Mouse (Mus musculus) adrenal gland, postnatal 4 days (tissue): ENCODE results near the gene Plagl1. TPM values are rescaled to one million over a fixed set of nuclear protein-coding genes. Genes with fewer than 3 reads are reported as not detected.
"Not testable (repeated sequence)": the region's sequence is repeated elsewhere in the genome, so short reads cannot be mapped to it uniquely, and the experiment has no call there.

Experiments
- DNase-seq, 2 experiments: peaks; one replicate each; pipeline ENCODE4 v3.0.0; 2021 to 2022; ENCODE audit warnings: low spot score in 2 of 2, mixed read lengths in 2 of 2
- long read RNA-seq, 2 experiments: library from polyadenylated mRNA; stranded (forward); transcript quantifications; one replicate each; pipeline ENCODE4 v2.0.0; 2021
- total RNA-seq, 2 experiments: library from RNA; stranded (reverse); gene quantifications; 2 replicates each; pipeline ENCODE4 v1.2.3; 2021

The Plagl1 gene
- total RNA-seq = 100 to 1,000 TPM; 111 to 114 TPM
- long read RNA-seq, experiment 1 = 0 reads
- long read RNA-seq, experiment 2, partial matches to known transcripts = 3 of 4 reads
- long read RNA-seq, experiment 2, other reads (novel, unspliced or antisense) = 1 of 4 reads

- DNase-seq = no peak
Observed at GRCm38 (mm10) chr10:13060021-13060668, at the start of gene Plagl1. TSS of gene Plagl1 (plus strand) at chr10:13060504.

- no peak for DNase-seq
Observed at GRCm38 (mm10) chr10:13014026-13014425, 46.3 kb upstream of the Plagl1 start.

- no peak for DNase-seq
Observed at GRCm38 (mm10) chr10:13016573-13016972, 43.7 kb upstream of the Plagl1 start.

- DNase-seq = no peak
Observed at GRCm38 (mm10) chr10:13018510-13018909, 41.8 kb upstream of the Plagl1 start.

- no peak for DNase-seq
Observed at GRCm38 (mm10) chr10:13019026-13019425, 41.3 kb upstream of the Plagl1 start.

- DNase-seq = no peak
Observed at GRCm38 (mm10) chr10:13022103-13022502, 38.2 kb upstream of the Plagl1 start.

- DNase-seq = not testable (repeated sequence)
Observed at GRCm38 (mm10) chr10:13023985-13024384, 36.3 kb upstream of the Plagl1 start.

GRCm38 (mm10) chr10:13027702-13028101 is 32.6 kb upstream of the Plagl1 start:
- DNase-seq = no peak

GRCm38 (mm10) chr10:13028215-13028614 is 32.1 kb upstream of the Plagl1 start:
- DNase-seq = no peak

GRCm38 (mm10) chr10:13029416-13029815 is 30.9 kb upstream of the Plagl1 start:
- no peak for DNase-seq

- DNase-seq = no peak
Observed at GRCm38 (mm10) chr10:13035270-13035669, 25.0 kb upstream of the Plagl1 start.

GRCm38 (mm10) chr10:13039637-13040174 is 20.6 kb upstream of the Plagl1 start:
- DNase-seq = no peak

GRCm38 (mm10) chr10:13044659-13045058 is 15.6 kb upstream of the Plagl1 start:
- DNase-seq = no peak

GRCm38 (mm10) chr10:13047816-13048215 is 12.5 kb upstream of the Plagl1 start:
- no peak for DNase-seq

- DNase-seq = no peak
Observed at GRCm38 (mm10) chr10:13056863-13057381, 3.4 kb upstream of the Plagl1 start.

- DNase-seq = no peak
Observed at GRCm38 (mm10) chr10:13060821-13061671, 742 bp downstream of the Plagl1 start.

GRCm38 (mm10) chr10:13062373-13062772 is 2.1 kb downstream of the Plagl1 start:
- DNase-seq = no peak

- DNase-seq = no peak
Observed at GRCm38 (mm10) chr10:13063457-13063856, 3.2 kb downstream of the Plagl1 start.

GRCm38 (mm10) chr10:13065129-13065752 is 4.9 kb downstream of the Plagl1 start:
- DNase-seq = no peak

- no peak for DNase-seq
Observed at GRCm38 (mm10) chr10:13071031-13071430, 10.7 kb downstream of the Plagl1 start.
